Mouse (Mus musculus): ENCODE measurements around the gene Pgs1. TPM values are rescaled to one million over a fixed set of nuclear protein-coding genes. Genes with fewer than 3 reads are reported as not detected.

The Pgs1 gene
- polyA plus RNA-seq, 2 experiments from 2014 or later, result 34.3 to 38.8 TPM

GRCm38 (mm10) chr11:117963091-117963793 is 22.9 kb upstream of the Pgs1 start:
- peak; percentile 82 for ATAC-seq

GRCm38 (mm10) chr11:117963872-117964271 is 22.2 kb upstream of the Pgs1 start:
- no peak for ATAC-seq

GRCm38 (mm10) chr11:117964294-117964693 is 21.8 kb upstream of the Pgs1 start:
- no peak for ATAC-seq

GRCm38 (mm10) chr11:117965052-117965451 is 21.0 kb upstream of the Pgs1 start:
- ATAC-seq, result no peak

GRCm38 (mm10) chr11:117965561-117965981 is 20.5 kb upstream of the Pgs1 start:
- ATAC-seq, result peak; percentile 31

- ATAC-seq, result no peak
Observed at GRCm38 (mm10) chr11:117966506-117967100, 19.5 kb upstream of the Pgs1 start.

GRCm38 (mm10) chr11:117967249-117968015 is 18.7 kb upstream of the Pgs1 start:
- ATAC-seq, result no peak

GRCm38 (mm10) chr11:117968016-117968671 is 17.9 kb upstream of the Pgs1 start:
- ATAC-seq, result no peak

- peak; percentile 16 for ATAC-seq
Observed at GRCm38 (mm10) chr11:117968716-117969099, 17.4 kb upstream of the Pgs1 start.

GRCm38 (mm10) chr11:117969100-117969944 is 16.8 kb upstream of the Pgs1 start:
- peak; percentile 58 for ATAC-seq

- peak; percentile 62 for ATAC-seq
Observed at GRCm38 (mm10) chr11:117969945-117970872, 15.9 kb upstream of the Pgs1 start, which contains the start of gene Socs3. Gene Socs3 (minus strand): TSS chr11:117970047.

- no peak for ATAC-seq
Observed at GRCm38 (mm10) chr11:117971100-117971499, 15.0 kb upstream of the Pgs1 start.

- ATAC-seq, result no peak
Observed at GRCm38 (mm10) chr11:117971646-117972242, 14.3 kb upstream of the Pgs1 start.

GRCm38 (mm10) chr11:117972656-117973558 is 13.2 kb upstream of the Pgs1 start:
- no peak for ATAC-seq

GRCm38 (mm10) chr11:117973569-117973968 is 12.5 kb upstream of the Pgs1 start:
- ATAC-seq, result no peak

- ATAC-seq, result no peak
Observed at GRCm38 (mm10) chr11:117974327-117975125, 11.6 kb upstream of the Pgs1 start.

GRCm38 (mm10) chr11:117975211-117975967 is 10.7 kb upstream of the Pgs1 start:
- no peak for ATAC-seq

All from CD4-positive, CD25-positive, alpha-beta regulatory T cell, adult 4 months (primary cell).